Mouse (Mus musculus) cerebellum, postnatal 36 days (tissue): ENCODE measurements at regions not wholly inside any gene's neighbourhood (a gene's known extent, or its start where the extent isn't known, plus 50 kb on each side); places are given as distances from the start of the nearest gene placed in this dataset.

Experiments used
- DNase-seq, 2 experiments: peaks; one replicate each; pipeline ENCODE4 v3.0.0; 2021 to 2022; ENCODE audit warnings: mixed read lengths in 2 of 2

DNA sequence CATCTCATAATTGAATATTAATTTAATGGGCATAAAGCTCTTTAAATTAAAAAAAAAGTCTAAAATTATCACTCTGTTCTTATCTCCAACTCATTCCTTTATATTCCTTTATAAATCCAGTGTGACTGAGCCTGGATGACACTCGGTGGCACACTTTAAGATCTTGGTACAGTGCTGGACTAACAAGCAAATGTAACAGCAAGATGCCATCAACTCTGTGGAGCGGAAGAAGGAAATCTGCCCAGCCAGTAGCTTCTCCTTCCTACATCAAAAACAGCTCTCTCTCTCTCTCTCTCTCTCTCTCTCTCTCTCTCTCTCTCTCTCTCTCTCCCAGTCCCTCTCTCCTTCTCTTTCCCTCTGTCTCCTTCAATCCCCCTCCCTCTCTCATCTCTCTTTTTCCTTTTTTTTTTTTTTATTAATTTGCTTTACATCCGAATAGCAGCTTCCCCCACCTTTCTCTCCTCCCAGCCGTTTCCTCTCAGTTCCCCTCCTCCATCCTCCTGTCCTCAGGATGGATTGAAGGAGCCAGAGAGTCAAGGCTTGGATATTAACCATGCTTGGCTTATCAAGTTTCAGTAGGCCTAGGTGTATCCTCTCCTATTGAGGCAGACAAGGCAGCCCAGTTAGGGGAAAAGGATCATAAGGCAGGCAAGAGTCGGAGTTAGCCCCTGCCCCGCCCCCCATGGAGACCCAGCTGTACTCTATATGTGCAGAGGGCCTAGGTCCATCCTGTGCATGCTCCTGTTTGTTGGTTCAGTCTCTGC is 130.4 kb upstream of the Tmtc2 start:
- peak in 1 of 2 experiments; percentile 11 for DNase-seq

DNA sequence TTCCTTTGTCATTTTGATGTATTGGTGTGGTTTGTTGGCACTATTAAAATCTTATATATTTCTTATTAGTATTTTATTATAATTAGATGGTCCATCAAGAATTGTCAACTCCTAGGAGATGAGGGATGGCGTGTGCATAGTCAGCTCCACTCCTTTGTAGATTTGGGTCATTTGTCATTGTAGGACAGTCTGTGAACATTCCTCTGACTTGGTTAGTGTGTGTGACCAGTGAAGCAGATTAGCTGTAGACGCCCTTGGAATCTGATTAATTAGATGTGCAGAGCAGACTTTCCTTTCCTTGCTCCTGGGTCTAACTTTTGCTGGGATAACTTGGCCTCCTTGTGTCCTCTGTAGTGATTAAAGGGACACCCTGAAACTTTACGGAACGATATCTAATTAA is 118.9 kb upstream of the Tmtc2 start:
- no peak for DNase-seq

DNA sequence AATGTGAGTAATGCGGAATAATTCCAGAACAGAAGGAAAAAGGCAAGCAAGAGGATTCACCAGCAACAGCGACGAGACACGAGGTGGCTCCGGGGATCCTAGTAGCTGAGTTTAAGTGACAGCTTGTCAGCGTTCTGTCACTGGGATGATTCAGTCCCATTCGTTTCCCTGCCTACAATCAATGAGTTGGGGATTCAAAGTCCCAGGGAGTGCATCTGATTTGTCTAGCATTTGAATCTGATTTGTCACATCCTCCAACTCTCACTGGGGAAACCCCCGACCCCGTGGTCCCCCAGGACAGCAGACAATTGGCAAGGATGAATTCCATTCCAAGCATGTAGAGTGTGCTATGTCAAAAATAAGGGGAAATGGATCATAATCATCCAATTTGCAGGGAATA is 115.1 kb upstream of the Tmtc2 start:
- DNase-seq, result no peak

DNA sequence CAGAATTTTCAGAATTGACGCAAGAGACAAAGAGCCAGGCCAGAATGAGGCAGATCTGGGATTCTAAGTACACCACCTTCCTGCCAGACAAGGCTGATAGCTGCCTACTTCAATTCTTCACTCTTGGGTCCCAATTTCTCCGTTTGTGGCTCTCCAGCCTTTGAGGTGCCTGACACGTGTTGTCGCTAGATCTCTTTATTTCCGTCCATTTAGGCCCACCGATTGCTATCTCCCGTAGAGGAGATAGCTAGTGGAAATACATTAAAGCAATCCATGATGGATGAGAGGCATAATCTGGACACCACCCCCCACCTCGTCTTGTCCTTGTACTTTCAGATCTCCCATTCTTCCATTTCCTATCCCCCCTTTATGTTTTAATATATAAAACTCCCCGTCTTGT is 114.6 kb upstream of the Tmtc2 start:
- DNase-seq, result no peak

DNA sequence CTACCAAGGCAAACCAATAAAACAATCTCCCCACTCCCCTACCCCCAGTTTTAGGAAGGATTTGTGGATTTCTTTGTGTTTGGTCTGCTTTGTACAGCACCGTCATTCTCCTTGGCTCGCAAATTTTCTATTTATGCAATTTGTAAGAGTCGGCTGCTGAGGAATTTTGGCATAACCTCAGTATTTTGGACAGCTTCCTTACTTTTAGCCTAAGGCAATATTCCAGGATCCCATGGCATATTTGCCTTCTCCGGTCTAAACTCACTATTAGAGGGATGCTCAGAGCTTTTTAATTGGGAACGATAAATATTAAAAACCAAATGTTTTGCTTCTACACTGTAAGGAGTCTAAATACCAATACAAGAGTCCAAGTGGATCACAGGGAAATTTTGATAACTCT is 112.6 kb upstream of the Tmtc2 start:
- DNase-seq, result peak in 1 of 2 experiments; percentile 17

DNA sequence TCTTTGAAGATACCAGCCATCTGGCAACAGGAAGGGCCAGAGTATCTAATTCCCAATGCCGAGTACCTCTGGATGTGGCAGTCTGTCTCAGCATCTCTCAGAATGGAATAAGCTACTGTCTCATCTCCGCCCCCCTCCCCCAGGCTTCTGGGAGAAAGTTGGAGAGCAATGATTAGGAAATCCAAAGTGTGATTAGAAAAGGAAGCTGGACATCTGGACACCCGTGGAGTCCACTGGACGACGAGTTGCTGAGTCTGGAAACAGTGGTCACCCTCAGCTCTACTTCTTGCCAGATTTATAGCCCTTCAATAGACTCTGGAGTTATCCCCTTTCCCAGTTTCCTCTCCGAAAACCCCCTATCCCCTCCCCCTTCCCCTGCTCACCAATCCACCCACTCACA is 105.3 kb upstream of the Tmtc2 start:
- DNase-seq, result no peak

DNA sequence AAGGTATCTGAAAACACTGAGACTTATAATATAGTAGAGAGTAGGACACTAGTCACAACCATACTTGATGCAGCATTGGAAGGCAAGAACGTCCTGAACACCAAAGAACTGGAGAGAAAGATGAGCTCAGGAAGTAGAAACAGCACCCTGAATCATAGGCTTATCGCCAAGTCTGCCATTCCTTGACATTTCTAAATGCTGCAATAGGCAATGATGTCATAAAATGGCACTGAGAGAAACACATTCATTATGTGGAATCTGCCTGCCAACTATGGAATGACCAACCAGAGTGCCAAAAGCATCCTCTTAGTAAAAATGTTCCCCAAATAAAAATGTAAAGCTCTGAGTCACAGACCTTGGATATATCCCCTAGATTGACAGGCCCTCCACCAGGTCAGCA is 92.7 kb upstream of the Tmtc2 start:
- no peak for DNase-seq

DNA sequence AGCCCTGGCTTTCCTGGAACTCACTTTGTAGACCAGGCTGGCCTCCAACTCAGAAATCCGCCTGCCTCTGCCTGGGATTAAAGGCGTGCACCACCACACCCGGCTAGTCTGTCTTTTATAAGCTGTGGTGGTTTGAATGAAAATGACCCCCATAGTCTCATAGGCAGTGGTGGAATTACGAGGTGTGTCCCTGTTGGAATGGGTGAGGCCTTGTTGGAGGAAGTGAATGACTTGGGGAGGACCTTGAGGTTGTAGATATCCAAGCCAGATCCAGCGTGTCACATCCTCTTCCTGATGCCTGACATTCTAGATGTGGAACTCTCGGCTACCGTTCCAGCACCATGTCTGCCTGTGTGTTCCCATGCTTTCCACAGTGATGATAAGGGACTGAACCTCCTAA is 86.5 kb upstream of the Tmtc2 start:
- DNase-seq, result no peak

DNA sequence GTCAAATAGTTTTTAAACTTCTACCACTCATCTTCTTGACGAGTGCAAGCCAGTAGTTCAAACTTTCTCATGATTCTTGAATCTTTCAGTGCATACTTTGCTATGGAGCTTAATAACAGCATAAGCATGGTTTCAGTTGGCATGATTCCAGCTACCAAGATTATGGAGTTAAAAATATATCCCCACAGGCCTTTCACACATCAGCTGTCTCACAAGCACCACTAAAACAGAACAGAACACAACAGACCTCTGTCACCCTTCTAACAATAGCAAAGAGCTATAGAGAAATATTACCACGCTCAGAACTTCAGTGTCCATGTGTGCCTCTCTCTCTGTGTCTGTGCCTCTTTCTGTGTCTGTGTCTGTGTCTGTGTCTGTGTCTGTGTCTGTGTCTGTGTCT is 82.5 kb upstream of the Tmtc2 start:
- no peak for DNase-seq

DNA sequence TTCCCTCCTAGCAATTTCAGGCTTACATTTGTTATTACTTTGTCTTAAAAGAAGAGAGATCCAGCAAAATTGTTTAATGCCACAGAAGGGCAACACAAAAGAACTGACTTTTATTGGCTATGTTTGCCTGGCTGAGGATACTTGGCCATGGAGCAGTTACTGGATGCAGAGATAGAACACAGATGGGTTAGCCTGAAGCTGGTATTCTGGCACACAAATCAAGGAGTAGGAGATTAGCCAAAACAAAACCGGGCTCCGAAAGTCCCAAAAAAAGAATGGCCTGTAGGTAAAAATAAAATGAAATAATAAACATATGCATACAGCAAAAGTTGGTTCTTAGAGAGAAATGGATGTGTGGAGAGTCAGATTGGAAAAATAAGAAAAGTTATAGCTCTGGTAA is 78.2 kb upstream of the Tmtc2 start:
- DNase-seq, result peak; percentile 12 to 40

DNA sequence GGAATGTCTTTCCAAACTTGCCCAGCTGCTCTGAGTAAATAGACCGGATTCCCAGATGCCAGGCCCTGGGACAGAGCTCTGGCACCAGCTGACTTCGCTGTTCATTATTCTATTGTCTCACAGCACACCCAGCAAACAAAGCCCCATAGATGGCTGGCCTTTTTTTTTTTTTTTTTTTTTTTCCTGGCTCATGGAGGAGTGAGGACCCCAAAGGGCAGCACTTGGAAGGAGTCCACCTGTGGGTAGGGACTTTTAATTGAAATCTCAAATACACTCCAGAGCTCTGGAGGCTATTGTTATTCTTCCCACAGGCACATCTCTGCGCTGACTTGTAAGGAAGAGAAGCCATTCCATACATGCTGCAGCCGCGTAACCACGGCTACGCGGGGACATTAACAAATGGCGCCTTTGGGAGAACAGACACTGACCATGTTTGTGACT is 64.8 kb upstream of the Tmtc2 start:
- no peak for DNase-seq

DNA sequence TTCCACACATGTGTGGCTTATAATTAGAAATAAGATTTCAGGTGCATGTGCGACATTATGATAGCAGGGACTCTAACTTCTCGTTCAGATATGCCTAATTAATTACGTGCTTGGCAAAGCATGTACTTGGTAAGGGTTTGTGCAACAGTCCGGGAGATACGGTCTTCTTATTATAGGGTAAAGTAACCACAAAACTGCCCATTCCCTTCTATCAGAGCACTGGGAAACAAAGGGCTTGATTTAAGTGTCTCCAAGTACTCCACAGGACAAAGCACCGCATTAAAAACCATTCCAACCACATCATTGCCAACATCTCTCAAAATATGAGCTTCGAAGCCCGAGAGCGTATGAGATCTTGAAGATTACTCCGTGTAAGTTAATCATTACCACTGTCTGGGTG is 64.2 kb upstream of the Tmtc2 start:
- no peak for DNase-seq

DNA sequence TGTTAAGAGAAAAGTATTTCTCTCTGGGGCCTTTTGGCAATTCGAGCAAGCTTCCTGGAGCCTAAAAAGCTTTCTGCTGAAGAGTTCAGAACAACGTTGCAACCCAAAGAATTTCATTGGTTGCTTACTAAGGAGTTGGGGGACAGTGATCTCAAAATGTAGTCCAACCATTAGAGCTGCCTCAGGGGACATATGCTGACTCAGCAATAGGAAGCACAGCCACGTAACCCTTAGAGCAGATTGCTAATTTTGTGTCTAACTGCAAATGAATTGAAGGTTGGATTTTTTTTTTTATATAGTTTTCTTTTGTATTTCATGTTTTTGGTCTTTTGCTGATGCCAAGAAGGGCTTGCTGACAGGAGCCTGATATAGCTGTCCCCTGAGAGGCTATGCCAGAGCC is 52.6 kb upstream of the Tmtc2 start:
- DNase-seq, result no peak

DNA sequence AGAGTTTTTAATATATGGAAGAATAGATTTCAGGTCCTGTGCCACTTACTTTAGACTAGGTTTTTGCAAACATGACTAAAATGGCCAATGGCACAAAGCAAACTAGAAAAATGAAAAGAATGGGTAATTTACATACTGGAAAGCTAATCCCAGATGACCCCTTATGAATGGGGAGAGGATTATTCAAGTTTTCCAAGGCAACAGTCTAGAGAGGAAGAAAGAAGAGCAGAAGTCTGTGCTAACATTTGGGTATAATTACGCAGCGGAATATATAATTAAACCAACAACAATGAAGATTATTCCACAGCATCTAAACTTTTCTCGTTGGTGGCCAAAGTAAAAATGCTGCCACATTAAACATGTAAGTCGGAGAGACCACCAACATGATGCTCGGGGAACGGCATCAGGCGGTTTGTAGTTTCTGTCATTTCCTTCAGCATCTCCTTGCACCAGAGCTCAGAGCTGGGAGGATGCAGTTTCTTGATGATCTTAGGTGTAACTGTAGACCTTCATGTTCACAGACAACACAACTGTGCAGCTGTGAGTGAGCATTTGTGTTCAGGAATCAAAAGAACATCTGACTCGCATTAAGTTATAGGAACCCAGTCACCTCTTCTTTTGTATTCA is 51.2 kb upstream of the Tmtc2 start:
- DNase-seq, result no peak
